Mouse (Mus musculus) bone marrow macrophage, adult 2 months (primary cell): ENCODE results near the gene Chchd6. TPM values are rescaled to one million over a fixed set of nuclear protein-coding genes. Genes with fewer than 3 reads are reported as not detected.

Experiments used
- H3K27ac ChIP-seq: 2 replicates; pipeline ENCODE4 v1.5.1; 2012; ENCODE audit warnings: low read depth, low read length; ENCODE audit not compliant: insufficient read depth
- H3K4me1 ChIP-seq: 2 replicates; pipeline ENCODE4 v1.6.1; 2012; ENCODE audit warnings: low read length; ENCODE audit not compliant: control insufficient read depth, insufficient read depth
- H3K4me3 ChIP-seq: 2 replicates; pipeline ENCODE4 v1.5.1; 2012; ENCODE audit warnings: mild to moderate bottlenecking, low read length, moderate library complexity; ENCODE audit not compliant: insufficient read depth
- CTCF ChIP-seq: IDR thresholded peaks from 2 replicates; pipeline ENCODE4 v1.5.1; 2012; ENCODE audit warnings: low read depth, mild to moderate bottlenecking, low read length, moderate library complexity
- POLR2A ChIP-seq: IDR thresholded peaks from 2 replicates; pipeline ENCODE4 v1.6.1; 2012; ENCODE audit warnings: mild to moderate bottlenecking, low read depth, low read length, borderline replicate concordance
- polyA plus RNA-seq: library from polyadenylated mRNA; stranded (reverse); fragments of >200 nt; gene quantifications from 2 replicates; pipeline ENCODE4 v1.2.4, GENCODE M21; 2012; ENCODE audit not compliant: missing spikeins, insufficient read depth, insufficient read length

Chchd6 gene
- polyA plus RNA-seq, 1 experiment: 6.9 TPM

DNA sequence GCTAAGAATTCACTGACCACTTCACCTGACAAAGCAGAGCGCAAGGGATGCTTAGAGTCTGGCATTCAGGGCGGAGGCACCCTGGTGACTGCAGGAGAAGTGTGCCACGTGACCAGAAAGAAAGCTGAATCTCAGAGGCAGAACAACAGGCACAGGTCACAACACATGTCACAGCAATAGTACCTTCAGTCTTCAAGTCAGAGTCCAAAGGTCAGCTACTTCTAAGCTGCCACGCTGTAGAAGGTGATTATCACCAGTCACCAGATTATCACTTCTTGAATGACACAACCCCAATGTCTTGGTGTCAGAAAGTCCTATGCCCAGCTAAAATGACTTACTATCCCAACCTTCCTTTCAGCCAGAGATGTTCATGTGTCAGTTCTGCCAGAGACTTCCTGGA lies 37.8 kb downstream of the Chchd6 start:
- peaks cover 2% of the 10 kb centered on the region; the same call in 1 of the 2 replicates for H3K4me1 ChIP-seq
- no peak overlapping the region for H3K27ac ChIP-seq
- H3K4me3 ChIP-seq: no peak overlapping the region
- no peak for TF ChIP-seq POLR2A
- no peak for TF ChIP-seq CTCF

DNA sequence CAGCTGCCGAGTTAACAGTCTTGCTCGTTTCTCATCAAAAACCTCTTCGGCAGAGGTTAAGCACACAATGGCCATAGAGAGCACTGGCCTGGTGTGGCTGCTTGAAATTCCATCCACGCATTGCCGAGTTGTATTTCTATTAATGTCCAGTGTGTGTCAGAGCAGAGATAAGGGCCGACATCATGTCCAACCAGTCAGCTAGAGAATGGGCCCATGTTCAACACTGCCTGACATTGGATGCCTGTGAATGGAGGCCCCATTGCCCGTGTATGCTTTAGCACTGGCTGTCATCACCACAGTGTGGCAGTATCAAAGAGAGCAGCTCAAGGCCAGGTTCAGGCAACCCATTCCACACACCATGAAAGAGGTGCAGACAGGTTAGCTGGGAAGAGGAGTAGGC lies 38.9 kb downstream of the Chchd6 start:
- no peak overlapping the region for H3K4me3 ChIP-seq
- no peak overlapping the region for H3K27ac ChIP-seq
- no peak for TF ChIP-seq CTCF
- no peak for TF ChIP-seq POLR2A
- H3K4me1 ChIP-seq: peaks cover 4% of the 10 kb centered on the region; the same call in 1 of the 2 replicates

GRCm38 (mm10) chr6:89555971-89556370 lies 39.5 kb downstream of the Chchd6 start:
- H3K4me1 ChIP-seq: peaks cover 4% of the 10 kb centered on the region; the same call in 1 of the 2 replicates
- TF ChIP-seq POLR2A: no peak
- no peak for TF ChIP-seq CTCF

DNA sequence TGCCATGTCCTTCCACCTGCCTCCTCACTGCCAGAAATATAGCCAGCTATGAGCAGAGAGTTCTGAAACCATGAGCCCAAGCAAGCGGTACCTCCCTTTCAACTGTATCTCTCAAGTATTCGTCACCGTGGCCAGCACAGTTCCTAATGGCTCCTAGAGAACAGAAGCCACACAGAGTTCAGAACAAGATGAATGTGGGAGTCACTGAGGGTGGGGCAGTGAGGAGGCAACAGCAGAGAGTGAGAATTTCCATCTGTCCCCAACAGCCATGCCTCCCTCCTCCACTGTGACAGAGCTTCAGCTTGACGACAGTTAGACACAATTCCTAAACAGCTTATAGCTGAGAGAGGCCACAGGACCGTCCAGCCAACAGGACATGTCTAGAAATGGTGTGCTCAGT lies 41.4 kb downstream of the Chchd6 start:
- no peak overlapping the region for H3K4me3 ChIP-seq
- peaks cover 18% of the 10 kb centered on the region for H3K4me1 ChIP-seq
- no peak overlapping the region for H3K27ac ChIP-seq
- TF ChIP-seq CTCF (no peak), POLR2A (no peak)

More at GRCm38 (mm10) chr6:89555971-89556370, 39.5 kb downstream of the Chchd6 start:
- Histone ChIP-seq H3K27ac (no peak overlapping the region), H3K4me3 (no peak overlapping the region)

DNA sequence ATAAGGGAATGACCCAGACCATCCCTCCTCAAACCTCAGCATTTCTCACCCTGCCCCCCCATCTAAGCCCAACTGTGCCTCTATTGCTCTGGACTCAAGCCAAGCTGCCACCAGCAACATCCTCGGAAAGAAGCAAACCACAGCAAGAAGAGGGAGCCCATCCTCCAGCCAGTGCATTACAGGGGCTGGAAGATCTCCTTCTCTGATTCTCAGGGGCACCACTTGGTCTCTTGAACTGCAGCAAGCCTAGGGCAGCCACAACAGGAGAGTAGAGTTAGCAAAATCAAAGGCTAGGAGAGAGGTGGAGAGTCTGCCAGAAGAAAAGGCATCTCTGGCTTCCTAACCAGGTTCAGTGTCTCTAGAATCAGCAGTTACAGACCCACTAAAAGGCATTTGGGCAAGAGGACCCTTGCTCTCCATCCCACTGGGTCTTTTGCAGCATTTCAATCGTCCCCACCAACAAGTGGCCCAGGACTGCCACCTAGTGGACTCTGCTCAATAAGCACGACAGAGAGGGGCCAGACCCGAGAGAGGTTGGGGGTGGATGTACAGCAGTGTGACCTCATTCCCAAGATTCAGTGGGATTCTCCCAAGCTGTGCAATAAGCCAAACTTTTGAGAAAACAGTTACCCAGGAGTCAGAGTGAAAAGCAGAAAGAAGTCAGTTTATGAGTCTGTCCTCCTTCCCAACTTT lies 42.3 kb downstream of the Chchd6 start:
- peaks cover 25% of the 10 kb centered on the region for H3K4me1 ChIP-seq
- TF ChIP-seq POLR2A (no peak), CTCF (peak; percentile 80)
- H3K4me3 ChIP-seq: no peak overlapping the region
- no peak overlapping the region for H3K27ac ChIP-seq

- TF ChIP-seq POLR2A (no peak), CTCF (no peak)
- Histone ChIP-seq H3K27ac (no peak overlapping the region), H3K4me3 (no peak overlapping the region), H3K4me1 (peaks cover 27% of the 10 kb centered on the region)
These were observed 43.0 kb downstream of the Chchd6 start for GRCm38 (mm10) chr6:89552321-89553011.

DNA sequence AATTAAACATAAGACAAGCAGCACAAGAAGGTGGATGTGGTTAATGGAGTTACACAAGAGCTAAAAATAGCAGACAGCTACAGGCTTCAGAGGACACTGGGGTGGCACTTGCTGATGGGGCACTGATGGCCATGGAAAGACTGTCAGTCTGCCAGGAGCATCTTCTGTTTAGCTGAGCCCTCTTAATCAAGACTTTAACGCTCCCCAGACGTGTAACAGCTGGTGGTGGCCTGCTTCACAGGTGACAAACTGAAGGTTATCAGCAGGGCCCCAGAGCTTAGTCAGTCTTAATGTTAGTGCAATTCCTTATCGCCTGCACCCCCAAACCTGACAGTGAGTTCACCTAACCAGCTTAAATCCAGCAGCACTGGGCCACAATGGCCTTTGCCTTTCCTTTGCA lies 46.3 kb downstream of the Chchd6 start:
- Histone ChIP-seq H3K4me3 (no peak overlapping the region), H3K27ac (no peak overlapping the region), H3K4me1 (peaks cover 27% of the 10 kb centered on the region)
- TF ChIP-seq CTCF (no peak), POLR2A (no peak)

GRCm38 (mm10) chr6:89547951-89548350 lies 47.5 kb downstream of the Chchd6 start:
- Histone ChIP-seq H3K4me3 (no peak overlapping the region), H3K27ac (no peak overlapping the region), H3K4me1 (peaks cover 27% of the 10 kb centered on the region)
- TF ChIP-seq CTCF (no peak), POLR2A (no peak)

DNA sequence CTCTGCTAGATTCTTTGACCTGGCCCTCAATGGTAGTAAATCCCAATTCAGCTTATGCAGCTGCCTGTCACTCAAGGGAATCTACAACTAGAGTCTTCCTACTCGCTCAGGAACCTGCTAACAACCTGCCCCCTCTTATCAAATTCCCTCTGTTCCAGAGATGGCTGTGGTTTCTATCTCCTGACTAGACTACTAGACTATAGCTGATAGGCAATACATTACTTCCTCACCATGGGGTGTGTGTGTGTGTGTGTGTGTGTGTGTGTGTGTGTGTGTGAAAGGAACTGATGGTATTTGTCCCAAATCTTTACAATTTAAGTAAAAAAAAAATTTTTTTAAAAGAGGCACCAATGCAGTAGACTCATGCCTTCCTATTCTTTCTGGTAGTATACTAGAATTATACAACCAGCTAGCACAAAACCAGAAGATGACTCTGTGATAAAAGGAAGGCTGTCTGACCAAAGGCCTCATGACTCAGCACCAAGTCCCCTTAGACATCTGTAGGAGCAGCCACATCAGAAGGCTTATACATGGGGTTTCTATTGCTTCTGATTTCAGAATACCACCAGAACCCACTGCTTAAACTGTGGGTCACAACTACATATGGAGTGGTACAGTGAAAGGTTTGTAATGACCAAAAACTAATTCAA lies 57.2 kb downstream of the Chchd6 start:
- no peak overlapping the region for H3K27ac ChIP-seq
- no peak overlapping the region for H3K4me3 ChIP-seq
- H3K4me1 ChIP-seq: peaks cover 9% of the 10 kb centered on the region; the same call in 1 of the 2 replicates

DNA sequence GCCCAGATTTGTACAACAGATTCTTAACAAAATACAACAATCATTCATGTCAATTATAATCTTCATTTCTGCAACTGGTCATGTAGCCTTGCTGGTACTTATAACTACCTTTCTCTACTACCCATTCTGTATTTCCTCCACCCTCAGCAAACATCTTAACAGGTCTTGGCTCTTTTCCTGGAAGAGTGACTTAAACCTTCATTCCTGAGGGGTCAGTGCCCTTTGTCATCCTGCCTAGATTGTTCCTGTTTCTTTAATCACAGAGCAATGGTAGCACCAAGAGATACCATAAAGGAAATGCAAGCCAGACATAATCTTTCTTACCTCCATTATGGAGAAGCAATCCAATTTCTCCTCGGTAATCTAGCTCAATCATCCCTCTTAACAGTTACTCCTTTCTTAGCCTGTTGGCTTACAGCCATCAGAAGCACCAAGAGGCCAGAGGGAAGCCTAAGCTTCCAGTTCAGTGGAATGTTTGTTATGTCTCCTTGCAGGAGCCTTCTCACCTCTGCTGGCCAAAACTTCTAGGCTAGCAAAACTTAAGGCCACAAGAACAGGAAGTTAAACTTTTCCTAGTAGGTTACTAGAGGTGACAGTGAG lies 59.7 kb downstream of the Chchd6 start:
- Histone ChIP-seq H3K4me1 (peaks cover 9% of the 10 kb centered on the region; the same call in 1 of the 2 replicates), H3K27ac (no peak overlapping the region), H3K4me3 (no peak overlapping the region)
- TF ChIP-seq POLR2A: no peak

More for the DNA sequence above, 57.2 kb downstream of the Chchd6 start:
- TF ChIP-seq POLR2A (no peak), CTCF (no peak)
